Mouse (Mus musculus): Measurements from ENCODE around the gene Adamts8. TPM values are rescaled to one million over a fixed set of nuclear protein-coding genes. Genes with fewer than 3 reads are reported as not detected.

The Adamts8 gene
- polyA plus RNA-seq, 1 experiment: not detected

- Histone ChIP-seq H3K4me3 (ENCODE audit: insufficient read depth, poor library complexity, severe bottlenecking) (no peak overlapping the region), H3K79me2 (ENCODE audit: control insufficient read depth, insufficient read depth) (no peaks in the 10 kb centered on the region), H3K79me3 (ENCODE audit: low read depth) (no peaks in the 10 kb centered on the region), H3K36me3 (ENCODE audit: control insufficient read depth, insufficient read depth) (no peaks in the 10 kb centered on the region), H3ac (ENCODE audit: control insufficient read depth, insufficient read length, low read depth) (no peak overlapping the region), H3K27me3 (ENCODE audit: control insufficient read depth, insufficient read depth, insufficient read length) (peaks cover 38% of the 10 kb centered on the region)
- no peak for TF ChIP-seq MYOD1 (IDR thresholded peaks at IDR 0.05; ENCODE audit: control insufficient read depth, insufficient read length, low read depth)
- no peak for TF ChIP-seq MYOG (IDR thresholded peaks at IDR 0.05; ENCODE audit: control insufficient read depth, extremely low read depth, insufficient read length)
- TF ChIP-seq CTCF (IDR thresholded peaks at IDR 0.05; ENCODE audit: control insufficient read depth, insufficient read depth, insufficient read length): peak; percentile 85
- no peak for TF ChIP-seq MAX (IDR thresholded peaks at IDR 0.05)
These were observed 2.0 kb upstream of the Adamts8 start for GRCm38 (mm10) chr9:30940328-30940727.

GRCm38 (mm10) chr9:30943341-30943740 lies 979 bp downstream of the Adamts8 start:
- H3K79me2 ChIP-seq (ENCODE audit: control insufficient read depth, insufficient read depth): no peaks in the 10 kb centered on the region
- H3K79me3 ChIP-seq (ENCODE audit: low read depth): no peaks in the 10 kb centered on the region
- H3K36me3 ChIP-seq (ENCODE audit: control insufficient read depth, insufficient read depth): no peaks in the 10 kb centered on the region
- no peak overlapping the region for H3ac ChIP-seq (ENCODE audit: control insufficient read depth, insufficient read length, low read depth)
- H3K27me3 ChIP-seq (ENCODE audit: control insufficient read depth, insufficient read depth, insufficient read length): peaks cover 38% of the 10 kb centered on the region
- no peak overlapping the region for H3K4me3 ChIP-seq (ENCODE audit: insufficient read depth, poor library complexity, severe bottlenecking)
- TF ChIP-seq MYOG (IDR thresholded peaks at IDR 0.05; ENCODE audit: control insufficient read depth, extremely low read depth, insufficient read length) (no peak), CEBPB (IDR thresholded peaks at IDR 0.05; ENCODE audit: low read depth) (no peak), CTCF (IDR thresholded peaks at IDR 0.05; ENCODE audit: control insufficient read depth, insufficient read depth, insufficient read length) (no peak), MAX (IDR thresholded peaks at IDR 0.05) (no peak), USF1 (IDR thresholded peaks at IDR 0.05; ENCODE audit: low read depth) (no peak), FOSL1 (IDR thresholded peaks at IDR 0.05; ENCODE audit: insufficient read depth, low read length, poor library complexity, severe bottlenecking) (no peak), MYOD1 (IDR thresholded peaks at IDR 0.05; ENCODE audit: control insufficient read depth, insufficient read length, low read depth) (no peak)

GRCm38 (mm10) chr9:30944234-30944633 lies 1.9 kb downstream of the Adamts8 start:
- Histone ChIP-seq H3K79me2 (ENCODE audit: control insufficient read depth, insufficient read depth) (no peaks in the 10 kb centered on the region), H3K36me3 (ENCODE audit: control insufficient read depth, insufficient read depth) (no peaks in the 10 kb centered on the region), H3ac (ENCODE audit: control insufficient read depth, insufficient read length, low read depth) (no peak overlapping the region), H3K27me3 (ENCODE audit: control insufficient read depth, insufficient read depth, insufficient read length) (peaks cover 38% of the 10 kb centered on the region), H3K4me3 (ENCODE audit: insufficient read depth, poor library complexity, severe bottlenecking) (no peak overlapping the region), H3K79me3 (ENCODE audit: low read depth) (no peaks in the 10 kb centered on the region)
- TF ChIP-seq CTCF (IDR thresholded peaks at IDR 0.05; ENCODE audit: control insufficient read depth, insufficient read depth, insufficient read length) (no peak), FOSL1 (IDR thresholded peaks at IDR 0.05; ENCODE audit: insufficient read depth, low read length, poor library complexity, severe bottlenecking) (no peak), MYOD1 (IDR thresholded peaks at IDR 0.05; ENCODE audit: control insufficient read depth, insufficient read length, low read depth) (no peak), CEBPB (IDR thresholded peaks at IDR 0.05; ENCODE audit: low read depth) (no peak)

- no peak overlapping the region for H3ac ChIP-seq (ENCODE audit: control insufficient read depth, insufficient read length, low read depth)
- peaks cover 38% of the 10 kb centered on the region for H3K27me3 ChIP-seq (ENCODE audit: control insufficient read depth, insufficient read depth, insufficient read length)
- no peaks in the 10 kb centered on the region for H3K79me2 ChIP-seq (ENCODE audit: control insufficient read depth, insufficient read depth)
- no peaks in the 10 kb centered on the region for H3K36me3 ChIP-seq (ENCODE audit: control insufficient read depth, insufficient read depth)
- no peaks in the 10 kb centered on the region for H3K79me3 ChIP-seq (ENCODE audit: low read depth)
- no peak overlapping the region for H3K4me3 ChIP-seq (ENCODE audit: insufficient read depth, poor library complexity, severe bottlenecking)
- TF ChIP-seq MYOD1 (IDR thresholded peaks at IDR 0.05; ENCODE audit: control insufficient read depth, insufficient read length, low read depth) (no peak), MYOG (IDR thresholded peaks at IDR 0.05; ENCODE audit: control insufficient read depth, extremely low read depth, insufficient read length) (no peak), CTCF (IDR thresholded peaks at IDR 0.05; ENCODE audit: control insufficient read depth, insufficient read depth, insufficient read length) (no peak), CEBPB (IDR thresholded peaks at IDR 0.05; ENCODE audit: low read depth) (no peak), USF1 (IDR thresholded peaks at IDR 0.05; ENCODE audit: low read depth) (no peak), FOSL1 (IDR thresholded peaks at IDR 0.05; ENCODE audit: insufficient read depth, low read length, poor library complexity, severe bottlenecking) (no peak), MAX (IDR thresholded peaks at IDR 0.05) (no peak)
These were observed 2.9 kb downstream of the Adamts8 start for GRCm38 (mm10) chr9:30945276-30945675.

GRCm38 (mm10) chr9:30949422-30949821 lies 7.1 kb downstream of the Adamts8 start:
- no peak overlapping the region for H3ac ChIP-seq (ENCODE audit: control insufficient read depth, insufficient read length, low read depth)
- H3K79me2 ChIP-seq (ENCODE audit: control insufficient read depth, insufficient read depth): no peaks in the 10 kb centered on the region
- peaks cover 16% of the 10 kb centered on the region for H3K27me3 ChIP-seq (ENCODE audit: control insufficient read depth, insufficient read depth, insufficient read length)
- H3K36me3 ChIP-seq (ENCODE audit: control insufficient read depth, insufficient read depth): no peaks in the 10 kb centered on the region
- H3K4me3 ChIP-seq (ENCODE audit: insufficient read depth, poor library complexity, severe bottlenecking): no peak overlapping the region
- H3K79me3 ChIP-seq (ENCODE audit: low read depth): no peaks in the 10 kb centered on the region
- TF ChIP-seq MYOG (IDR thresholded peaks at IDR 0.05; ENCODE audit: control insufficient read depth, extremely low read depth, insufficient read length): no peak
- no peak for TF ChIP-seq CEBPB (IDR thresholded peaks at IDR 0.05; ENCODE audit: low read depth)
- TF ChIP-seq MAX (IDR thresholded peaks at IDR 0.05): no peak
- TF ChIP-seq USF1 (IDR thresholded peaks at IDR 0.05; ENCODE audit: low read depth): no peak
- TF ChIP-seq FOSL1 (IDR thresholded peaks at IDR 0.05; ENCODE audit: insufficient read depth, low read length, poor library complexity, severe bottlenecking): no peak
- TF ChIP-seq MYOD1 (IDR thresholded peaks at IDR 0.05; ENCODE audit: control insufficient read depth, insufficient read length, low read depth): no peak
- no peak for TF ChIP-seq CTCF (IDR thresholded peaks at IDR 0.05; ENCODE audit: control insufficient read depth, insufficient read depth, insufficient read length)

- TF ChIP-seq MAX (IDR thresholded peaks at IDR 0.05): no peak
- no peak for TF ChIP-seq MYOG (IDR thresholded peaks at IDR 0.05; ENCODE audit: control insufficient read depth, extremely low read depth, insufficient read length)
- Histone ChIP-seq H3K79me2 (ENCODE audit: control insufficient read depth, insufficient read depth) (no peaks in the 10 kb centered on the region), H3K79me3 (ENCODE audit: low read depth) (no peaks in the 10 kb centered on the region), H3K27me3 (ENCODE audit: control insufficient read depth, insufficient read depth, insufficient read length) (peaks cover 12% of the 10 kb centered on the region), H3ac (ENCODE audit: control insufficient read depth, insufficient read length, low read depth) (no peak overlapping the region), H3K36me3 (ENCODE audit: control insufficient read depth, insufficient read depth) (no peaks in the 10 kb centered on the region), H3K4me3 (ENCODE audit: insufficient read depth, poor library complexity, severe bottlenecking) (no peak overlapping the region)
These were observed 7.6 kb downstream of the Adamts8 start for GRCm38 (mm10) chr9:30949971-30950370.
